Mouse (Mus musculus) midbrain, embryonic 13.5 days (tissue): ENCODE data around the gene Auts2. TPM values are rescaled to one million over a fixed set of nuclear protein-coding genes. Genes with fewer than 3 reads are reported as not detected.

Experiments
- ATAC-seq: fragments of 200-750 bp; cut with Nextera tagmentation; 2 replicates; pipeline ENCODE4 v1.8.0; 2017; ENCODE audit warnings: mild to moderate bottlenecking, moderate TSS enrichment, moderate library complexity
- H3K27ac ChIP-seq: fragments of 300-500 bp; sonication (generic); 2 replicates; pipeline ENCODE4 v1.5.1; 2015; ENCODE audit warnings: inconsistent platforms, mild to moderate bottlenecking, moderate library complexity
- H3K27me3 ChIP-seq: fragments of 300-500 bp; sonication (generic); 2 replicates; pipeline ENCODE4 v1.6.1; 2015; ENCODE audit warnings: mild to moderate bottlenecking, inconsistent platforms
- H3K36me3 ChIP-seq: fragments of 300-500 bp; sonication (generic); 2 replicates; pipeline ENCODE4 v1.6.1; 2015; ENCODE audit warnings: mild to moderate bottlenecking, inconsistent platforms
- H3K4me1 ChIP-seq: fragments of 300-500 bp; sonication (generic); replicated peaks from 2 replicates; pipeline ENCODE4 v1.6.1; 2015; ENCODE audit warnings: inconsistent platforms
- H3K4me2 ChIP-seq: fragments of 300-500 bp; sonication (generic); replicated peaks from 2 replicates; pipeline ENCODE4 v1.6.1; 2015; ENCODE audit warnings: moderate library complexity, mild to moderate bottlenecking, inconsistent platforms
- H3K4me3 ChIP-seq: fragments of 300-500 bp; sonication (generic); replicated peaks from 2 replicates; pipeline ENCODE4 v1.5.1; 2015; ENCODE audit warnings: mild to moderate bottlenecking, inconsistent platforms
- H3K9ac ChIP-seq: fragments of 300-500 bp; sonication (generic); replicated peaks from 2 replicates; pipeline ENCODE4 v1.6.1; 2015; ENCODE audit warnings: mild to moderate bottlenecking, inconsistent platforms
- H3K9me3 ChIP-seq: fragments of 300-500 bp; sonication (generic); 2 replicates; pipeline ENCODE4 v1.6.1; 2016; ENCODE audit warnings: mild to moderate bottlenecking, inconsistent platforms
- WGBS: fragments of 180-500 bp; shearing (Covaris S2); methylation state at CpG from one replicate; pipeline ENCODE4 v1.1.7; 2015; 5-methylcytosine and 5-hydroxymethylcytosine counted together
- polyA plus RNA-seq: library from polyadenylated mRNA; unstranded; fragments of >200 nt; fragmentation: Nextera tagmentation; extraction: Ambion mirVana; gene quantifications from 2 replicates; pipeline ENCODE4 v1.2.1, GENCODE M21; 2015

The Auts2 gene
- polyA plus RNA-seq, 1 experiment from 2014 or later = 76.2 TPM

DNA sequence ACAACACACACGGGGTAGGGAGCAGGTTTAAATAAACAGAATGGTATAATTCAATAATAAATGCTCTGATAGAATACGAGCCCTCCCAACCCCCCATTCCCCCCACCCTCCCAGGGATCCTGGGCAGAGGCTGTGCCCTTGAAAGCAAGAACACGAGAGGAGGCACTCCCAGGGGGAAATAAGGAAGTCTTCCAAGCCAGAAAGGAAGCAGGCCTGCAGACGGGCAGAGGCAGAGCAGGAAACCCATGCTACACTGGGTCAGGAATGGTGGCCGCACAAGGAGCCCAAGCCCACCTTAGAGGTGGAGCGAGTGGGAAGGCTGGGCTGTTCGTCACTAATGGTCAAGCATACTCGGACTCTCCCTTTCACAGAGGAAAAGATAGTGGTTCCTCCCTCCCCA lies 1051.3 kb downstream of the Auts2 start:
- Histone ChIP-seq H3K4me3 (no peak overlapping the region), H3K9me3 (no peaks in the 10 kb centered on the region), H3K27ac (no peak overlapping the region), H3K4me1 (peaks cover 28% of the 10 kb centered on the region), H3K27me3 (no peaks in the 10 kb centered on the region), H3K36me3 (no peaks in the 10 kb centered on the region), H3K4me2 (no peak overlapping the region), H3K9ac (no peak overlapping the region)
- ATAC-seq = no peak
- WGBS = 74% methylated on average over 8 of the region's 8 CpGs

DNA sequence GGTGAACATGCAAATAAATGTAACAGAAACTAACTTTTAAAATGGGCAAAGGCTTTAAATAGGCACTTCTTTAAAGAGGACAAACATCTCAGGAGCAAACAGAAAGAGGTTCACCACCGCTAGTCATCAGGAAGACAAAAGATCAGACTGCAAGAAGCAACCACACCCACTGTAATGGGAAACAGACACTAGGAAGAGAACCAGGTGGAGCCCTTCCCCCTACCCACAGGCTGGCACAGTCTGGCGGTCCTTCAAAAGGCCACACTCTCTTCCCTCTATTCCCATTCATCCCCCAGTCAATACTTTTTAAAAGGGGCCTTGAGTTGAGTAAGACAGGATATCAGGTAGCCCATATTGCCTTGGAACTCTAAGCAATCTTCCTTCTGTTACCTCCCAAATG lies 1052.3 kb downstream of the Auts2 start:
- no peak overlapping the region for H3K27ac ChIP-seq
- no peaks in the 10 kb centered on the region for H3K27me3 ChIP-seq
- H3K4me1 ChIP-seq = peaks cover 23% of the 10 kb centered on the region
- no peaks in the 10 kb centered on the region for H3K9me3 ChIP-seq
- no peak for ATAC-seq
- H3K4me3 ChIP-seq = no peak overlapping the region
- H3K9ac ChIP-seq = no peak overlapping the region
- WGBS = 88% methylated on average over 2 of the region's 2 CpGs
- no peak overlapping the region for H3K4me2 ChIP-seq
- H3K36me3 ChIP-seq = peaks cover under 1% of the 10 kb centered on the region; the same call in 1 of the 2 replicates

DNA sequence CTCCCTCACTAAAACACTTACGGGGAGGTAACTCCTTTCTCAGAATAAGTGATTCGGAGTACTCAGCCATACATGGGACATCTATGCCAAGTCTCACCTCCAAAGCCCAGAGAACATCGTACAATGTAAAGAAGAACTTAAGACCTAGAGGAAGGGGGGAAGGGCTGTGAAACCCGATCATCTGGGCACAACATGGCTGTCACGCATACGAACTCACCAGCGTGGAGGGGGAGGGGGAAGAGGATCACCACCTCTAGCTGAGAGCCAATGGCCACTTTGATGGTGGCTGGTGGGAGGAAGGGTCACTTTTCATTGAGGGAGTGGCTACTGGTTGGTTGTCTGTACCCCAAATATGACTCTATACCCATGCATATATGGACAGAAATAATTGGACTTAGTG lies 1053.3 kb downstream of the Auts2 start:
- no peak for ATAC-seq
- no peak overlapping the region for H3K27ac ChIP-seq
- 94% methylated on average over 7 of the region's 7 CpGs for WGBS
- no peaks in the 10 kb centered on the region for H3K9me3 ChIP-seq
- peaks cover 23% of the 10 kb centered on the region for H3K4me1 ChIP-seq
- H3K36me3 ChIP-seq = peaks cover 3% of the 10 kb centered on the region; the same call in 1 of the 2 replicates
- no peak overlapping the region for H3K4me3 ChIP-seq
- no peak overlapping the region for H3K9ac ChIP-seq
- H3K4me2 ChIP-seq = no peak overlapping the region
- H3K27me3 ChIP-seq = no peaks in the 10 kb centered on the region

DNA sequence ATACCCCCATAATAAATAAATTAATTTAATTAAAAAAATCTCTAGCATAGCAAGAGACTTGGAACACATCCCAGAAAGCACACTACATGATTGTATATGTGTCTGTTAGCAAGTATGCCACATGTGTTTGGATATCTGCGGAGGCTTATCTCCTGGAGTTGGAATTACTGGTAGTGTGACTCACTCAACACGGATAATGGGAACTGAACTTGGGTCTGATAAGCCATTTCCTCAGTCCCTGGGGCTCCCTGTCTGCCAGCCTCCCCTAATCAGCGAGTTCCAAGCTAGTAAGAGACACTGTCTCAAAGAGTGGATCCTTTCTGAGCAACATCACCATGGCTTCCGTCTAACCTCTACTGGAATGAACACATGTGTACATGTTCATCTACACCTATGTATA lies 1056.6 kb downstream of the Auts2 start:
- Histone ChIP-seq H3K36me3 (peaks cover 3% of the 10 kb centered on the region; the same call in 1 of the 2 replicates), H3K27ac (no peak overlapping the region), H3K4me2 (no peak overlapping the region), H3K9ac (no peak overlapping the region), H3K27me3 (no peaks in the 10 kb centered on the region), H3K4me3 (no peak overlapping the region), H3K4me1 (peaks cover 3% of the 10 kb centered on the region; the same call in 1 of the 2 replicates), H3K9me3 (no peaks in the 10 kb centered on the region)
- no peak for ATAC-seq
- 95% methylated on average over 4 of the region's 4 CpGs for WGBS

DNA sequence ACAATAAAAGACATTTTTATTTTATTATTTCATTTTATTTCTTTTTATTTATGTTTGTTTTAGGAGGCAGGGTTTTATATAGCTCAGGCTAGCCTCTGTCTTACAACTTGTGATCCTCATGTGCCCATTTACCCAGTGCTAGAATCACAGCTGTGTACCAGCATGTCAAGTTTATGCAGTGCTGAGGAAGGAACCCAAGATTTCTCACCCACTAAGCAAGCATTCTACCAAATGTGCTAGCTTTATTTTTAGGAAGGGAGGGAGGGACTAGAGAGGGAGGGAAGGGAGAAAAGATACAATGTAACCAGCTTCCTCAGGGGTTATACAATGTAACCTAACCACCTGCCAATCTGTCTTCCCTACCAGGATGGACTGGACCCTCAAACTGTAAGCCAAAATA lies 1067.9 kb downstream of the Auts2 start:
- H3K27ac ChIP-seq = no peak overlapping the region
- H3K9ac ChIP-seq = no peak overlapping the region
- H3K27me3 ChIP-seq = no peaks in the 10 kb centered on the region
- ATAC-seq = no peak
- no peak overlapping the region for H3K4me3 ChIP-seq
- peaks cover 68% of the 10 kb centered on the region for H3K36me3 ChIP-seq
- H3K9me3 ChIP-seq = no peaks in the 10 kb centered on the region; the same call in 1 of the 2 replicates
- no peak overlapping the region for H3K4me2 ChIP-seq
- no peaks in the 10 kb centered on the region for H3K4me1 ChIP-seq

DNA sequence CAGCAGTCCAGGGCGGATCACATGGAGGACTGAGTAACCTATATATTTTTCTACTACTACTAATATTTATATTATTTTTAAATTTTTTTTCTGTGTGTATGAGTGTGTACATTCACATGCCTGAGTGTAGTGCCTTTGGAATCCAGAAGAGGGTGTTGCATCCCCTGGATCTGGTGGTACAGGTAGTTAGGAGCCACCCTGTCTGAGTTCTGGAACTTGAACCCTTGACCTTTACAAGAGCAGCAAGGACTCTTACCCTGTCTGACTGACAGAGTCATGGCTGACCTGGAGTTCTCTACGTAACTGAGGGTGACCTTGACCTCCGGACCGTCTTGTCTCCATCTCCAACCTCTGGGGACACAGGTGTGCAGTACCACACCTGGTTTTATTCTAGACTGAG lies 1074.5 kb downstream of the Auts2 start:
- Histone ChIP-seq H3K36me3 (peaks cover 86% of the 10 kb centered on the region), H3K4me3 (no peak overlapping the region), H3K9ac (no peak overlapping the region), H3K9me3 (no peaks in the 10 kb centered on the region), H3K27me3 (no peaks in the 10 kb centered on the region), H3K27ac (no peak overlapping the region), H3K4me1 (no peaks in the 10 kb centered on the region), H3K4me2 (no peak overlapping the region)
- ATAC-seq = no peak
- WGBS = 96% methylated on average over 4 of the region's 4 CpGs

DNA sequence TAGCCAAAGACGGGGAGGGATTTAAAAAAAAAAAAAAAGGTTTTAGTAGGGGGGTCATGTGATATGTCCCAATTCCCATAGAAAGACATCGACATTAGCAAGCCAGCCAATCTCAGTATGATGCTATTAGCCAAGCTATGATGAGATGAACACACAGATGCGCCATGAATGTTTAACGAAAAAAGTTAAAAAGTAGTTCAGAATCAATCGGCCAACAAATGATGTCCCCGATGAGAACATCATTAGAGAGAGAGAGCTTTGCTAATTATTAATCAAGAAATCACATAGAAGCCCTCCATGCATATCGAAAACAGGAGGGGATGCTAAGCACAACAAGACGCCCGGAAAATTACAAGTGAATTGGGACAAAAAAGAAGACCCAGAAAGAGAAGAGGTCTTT lies 1077.0 kb downstream of the Auts2 start:
- Histone ChIP-seq H3K9ac (no peak overlapping the region), H3K4me2 (no peak overlapping the region), H3K9me3 (no peaks in the 10 kb centered on the region), H3K36me3 (peaks cover 85% of the 10 kb centered on the region), H3K27me3 (no peaks in the 10 kb centered on the region), H3K27ac (no peak overlapping the region), H3K4me1 (no peaks in the 10 kb centered on the region), H3K4me3 (no peak overlapping the region)
- WGBS = 96% methylated on average over 9 of the region's 9 CpGs
- no peak for ATAC-seq

DNA sequence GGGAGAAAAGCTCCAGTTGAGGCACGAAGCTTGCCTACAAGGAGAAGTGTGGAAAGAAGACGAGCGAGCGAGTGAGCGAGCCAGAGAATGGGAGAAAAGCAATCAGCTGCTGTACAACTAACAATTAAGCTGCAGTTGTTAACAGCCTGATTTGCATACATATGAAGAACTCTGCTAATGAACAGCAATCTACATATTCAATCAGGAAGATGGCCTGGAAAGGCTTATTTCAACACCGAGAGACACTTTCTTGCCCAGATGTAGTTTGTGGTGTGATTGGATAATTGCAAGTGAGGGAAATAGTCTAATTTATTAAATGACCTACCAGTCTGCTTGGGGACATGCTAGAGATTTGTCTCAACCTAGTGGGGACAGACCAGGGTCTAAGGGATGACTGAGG lies 1079.7 kb downstream of the Auts2 start:
- Histone ChIP-seq H3K4me1 (peaks cover 22% of the 10 kb centered on the region), H3K9me3 (no peaks in the 10 kb centered on the region), H3K4me3 (no peak overlapping the region), H3K4me2 (no peak overlapping the region), H3K36me3 (peaks cover 86% of the 10 kb centered on the region), H3K27me3 (no peaks in the 10 kb centered on the region), H3K9ac (no peak overlapping the region), H3K27ac (peak overlapping the region; percentile 27; the same call in 1 of the 2 replicates)
- 64% methylated on average over 6 of the region's 6 CpGs for WGBS
- ATAC-seq = no peak

DNA sequence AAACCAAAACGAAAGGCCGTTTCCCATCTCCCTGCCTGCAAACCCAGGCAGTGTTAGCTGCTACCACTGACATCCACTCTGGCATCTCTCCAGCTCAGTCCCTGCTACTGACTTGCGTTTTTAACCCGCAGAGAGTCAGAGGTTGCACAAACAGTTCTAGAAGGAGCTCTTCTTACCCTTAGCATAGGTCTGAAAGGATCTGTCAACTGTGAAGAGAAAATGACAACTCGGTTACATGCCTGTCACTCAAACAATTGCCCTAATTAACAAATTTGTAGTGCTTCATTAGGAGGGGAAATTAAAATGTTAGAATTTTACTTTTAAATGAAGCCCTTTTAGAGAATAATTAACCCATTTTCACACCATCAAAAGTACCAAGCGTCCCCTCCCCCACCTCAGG lies 1083.2 kb downstream of the Auts2 start:
- Histone ChIP-seq H3K4me2 (no peak overlapping the region), H3K27me3 (no peaks in the 10 kb centered on the region), H3K9ac (no peak overlapping the region), H3K4me1 (peaks cover 33% of the 10 kb centered on the region), H3K27ac (no peak overlapping the region), H3K9me3 (no peaks in the 10 kb centered on the region), H3K36me3 (peaks cover 91% of the 10 kb centered on the region), H3K4me3 (no peak overlapping the region)
- no peak for ATAC-seq
- 62% methylated on average over 6 of the region's 6 CpGs for WGBS

DNA sequence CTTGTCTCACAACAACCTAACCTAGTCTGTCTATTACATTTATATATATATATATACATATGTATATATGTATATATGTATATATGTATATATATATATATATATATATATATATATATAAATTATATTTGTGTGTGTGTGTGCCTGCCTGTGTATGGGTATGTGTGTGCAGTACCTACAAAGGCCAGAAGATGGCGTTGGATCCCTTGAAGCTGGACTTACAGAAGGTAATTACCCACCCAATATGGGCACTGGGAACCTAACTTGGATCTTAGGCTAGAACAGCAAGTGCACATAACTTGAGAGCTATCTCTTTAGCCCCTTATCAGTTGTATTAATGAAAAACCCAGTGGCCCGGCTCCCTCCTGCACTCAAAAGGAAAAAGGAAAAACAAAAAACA lies 1083.6 kb downstream of the Auts2 start:
- H3K27me3 ChIP-seq = no peaks in the 10 kb centered on the region
- ATAC-seq = no peak
- peaks cover 91% of the 10 kb centered on the region for H3K36me3 ChIP-seq
- no peak overlapping the region for H3K9ac ChIP-seq
- H3K4me2 ChIP-seq = no peak overlapping the region
- peaks cover 33% of the 10 kb centered on the region for H3K4me1 ChIP-seq
- H3K27ac ChIP-seq = no peak overlapping the region
- WGBS = 79% methylated on average over 2 of the region's 2 CpGs
- no peak overlapping the region for H3K4me3 ChIP-seq
- no peaks in the 10 kb centered on the region for H3K9me3 ChIP-seq

DNA sequence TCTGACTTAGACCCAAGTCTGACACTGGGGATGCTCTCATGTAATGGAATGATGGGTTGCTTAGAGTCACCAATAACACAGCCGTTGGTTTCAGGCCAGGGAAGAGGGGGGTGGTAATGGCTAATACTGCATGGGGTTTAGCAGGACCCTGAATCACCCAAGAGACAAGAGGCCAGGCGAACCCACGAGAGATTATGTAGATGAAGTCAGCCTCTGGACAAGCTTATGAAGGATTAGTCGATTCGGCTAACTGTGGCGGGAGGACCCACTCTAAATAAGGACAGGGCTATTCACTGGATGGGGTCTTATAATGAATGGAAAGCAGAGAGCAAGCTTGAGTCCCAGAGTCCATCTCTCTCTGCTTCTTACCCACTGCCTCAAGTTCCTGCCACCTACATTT lies 1084.4 kb downstream of the Auts2 start:
- Histone ChIP-seq H3K9me3 (no peaks in the 10 kb centered on the region), H3K36me3 (peaks cover 95% of the 10 kb centered on the region), H3K4me1 (peaks cover 33% of the 10 kb centered on the region), H3K27me3 (no peaks in the 10 kb centered on the region), H3K4me2 (no peak overlapping the region), H3K27ac (peak overlapping the region; percentile 49; the same call in 1 of the 2 replicates), H3K4me3 (no peak overlapping the region), H3K9ac (no peak overlapping the region)
- WGBS = 31% methylated on average over 6 of the region's 6 CpGs
- no peak for ATAC-seq

DNA sequence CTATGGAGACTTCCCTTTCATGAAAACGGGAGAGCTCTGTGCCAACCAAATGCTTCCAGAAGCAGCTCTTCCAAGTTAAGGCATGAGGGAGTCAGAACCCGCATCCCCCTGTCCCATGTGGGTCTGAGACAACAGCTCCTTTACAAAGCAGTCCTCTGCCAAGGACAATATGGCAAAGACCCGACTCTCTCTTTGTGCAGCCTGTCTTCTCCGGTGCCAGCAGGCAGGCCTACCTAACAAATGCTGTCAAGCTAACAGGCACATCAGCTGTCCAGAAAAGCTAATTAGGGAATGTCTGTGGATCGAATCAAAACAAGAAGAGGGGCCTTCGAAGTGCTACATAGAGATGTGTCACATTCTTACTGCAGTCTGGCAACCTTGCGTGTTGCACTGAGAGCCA lies 1085.1 kb downstream of the Auts2 start:
- Histone ChIP-seq H3K36me3 (peaks cover 94% of the 10 kb centered on the region), H3K9ac (no peak overlapping the region), H3K4me2 (no peak overlapping the region), H3K27me3 (no peaks in the 10 kb centered on the region), H3K4me3 (no peak overlapping the region), H3K9me3 (no peaks in the 10 kb centered on the region), H3K27ac (peak overlapping the region; percentile 54), H3K4me1 (peaks cover 33% of the 10 kb centered on the region)
- 63% methylated on average over 7 of the region's 7 CpGs for WGBS
- no peak for ATAC-seq

DNA sequence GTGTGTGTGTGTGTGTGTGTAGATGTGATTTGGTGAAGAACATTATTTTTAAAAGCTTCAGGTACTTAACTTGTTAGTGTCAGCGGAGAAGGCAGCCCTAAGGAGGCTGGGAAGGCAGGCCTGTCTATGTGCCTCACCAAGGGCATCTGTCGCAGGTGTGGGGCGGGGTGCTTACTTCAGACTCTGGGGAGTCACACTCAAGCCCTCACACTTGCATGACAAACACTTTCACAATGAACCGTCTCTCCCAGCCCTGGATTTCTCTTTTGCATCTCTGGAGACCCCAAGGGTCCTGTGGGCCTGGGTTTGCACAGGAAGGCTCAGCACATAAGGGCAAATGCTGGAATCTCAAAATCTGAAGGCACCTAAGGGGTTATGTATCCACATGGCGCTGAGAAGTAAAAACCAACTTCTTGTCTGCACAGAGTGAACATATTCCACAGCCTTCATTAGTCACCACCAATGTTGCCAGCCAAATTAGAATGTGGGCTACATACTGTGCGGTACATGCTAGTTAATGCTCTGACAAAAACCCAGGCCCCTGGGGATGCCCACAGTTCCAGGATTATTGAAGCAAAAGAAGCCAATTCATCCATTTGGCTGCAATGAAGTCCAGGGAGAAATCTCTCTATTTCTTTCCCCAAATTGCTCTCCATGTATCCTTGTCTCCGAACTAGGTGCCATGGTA lies 1093.8 kb downstream of the Auts2 start:
- Histone ChIP-seq H3K9ac (no peak overlapping the region), H3K36me3 (peaks cover 97% of the 10 kb centered on the region), H3K27ac (peak overlapping the region; percentile 15; the same call in 1 of the 2 replicates), H3K4me2 (no peak overlapping the region), H3K27me3 (no peaks in the 10 kb centered on the region), H3K4me3 (no peak overlapping the region), H3K9me3 (no peaks in the 10 kb centered on the region), H3K4me1 (no peaks in the 10 kb centered on the region)
- 87% methylated on average over 7 of the region's 7 CpGs for WGBS
- ATAC-seq = no peak
